Mouse (Mus musculus): ENCODE results near the gene Gm21190.
"Not testable (repeated sequence)": the region's sequence is repeated elsewhere in the genome, so short reads cannot be mapped to it uniquely, and the experiment has no call there.

Gene Gm21190

GRCm38 (mm10) chr5:15488743-15489142 lies 40.3 kb downstream of the Gm21190 start:
- no peak for DNase-seq (ENCODE audit: low spot score)

GRCm38 (mm10) chr5:15484616-15485015 lies 44.4 kb downstream of the Gm21190 start:
- not testable (repeated sequence) for DNase-seq (ENCODE audit: low spot score)

- not testable (repeated sequence) for DNase-seq (ENCODE audit: low spot score)
Observed at GRCm38 (mm10) chr5:15483576-15483975, 45.4 kb downstream of the Gm21190 start.

GRCm38 (mm10) chr5:15482815-15483214 lies 46.2 kb downstream of the Gm21190 start:
- DNase-seq (ENCODE audit: low spot score) = peak; percentile 7

GRCm38 (mm10) chr5:15476423-15476822 lies 52.6 kb downstream of the Gm21190 start, which contains the start of gene Gm21149:
Gm21149 (minus strand) TSS chr5:15476523.
- DNase-seq (ENCODE audit: low spot score) = not testable (repeated sequence)
